Mouse (Mus musculus): ENCODE measurements around the gene Patl2. TPM values are rescaled to one million over a fixed set of nuclear protein-coding genes. Genes with fewer than 3 reads are reported as not detected.

Gene Patl2
- not detected in 2 replicates for total RNA-seq (2014; rRNA removed; ENCODE audit: low replicate concordance)
- polyA plus RNA-seq (2015; fragmentation: Nextera tagmentation; extraction: Ambion mirVana) = 0.04 and 0.05 TPM in 2 replicates

DNA sequence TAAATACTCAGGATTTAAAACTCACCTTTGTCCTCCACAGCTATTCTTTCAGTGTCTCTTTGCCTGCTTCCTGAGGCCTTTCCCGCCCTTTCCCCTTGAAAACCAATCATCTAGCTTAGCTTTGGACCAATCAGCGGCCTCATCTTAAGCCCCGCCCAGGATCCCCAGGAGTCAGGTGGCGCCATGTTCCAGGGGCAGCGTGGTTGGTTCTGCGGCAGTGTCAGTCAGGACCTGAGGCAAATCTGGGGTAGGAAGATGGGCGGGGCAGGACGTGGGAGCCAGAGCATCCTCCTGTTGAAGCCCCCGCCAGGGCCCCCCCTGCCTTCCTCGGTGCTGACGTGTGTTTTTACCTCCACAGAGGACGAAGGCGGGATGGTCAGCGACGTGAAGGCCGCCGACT, at the start of gene Patl2, which contains the start of gene Terb2:
Patl2 (minus strand) TSS at position 84 of the 400 bp plus-strand sequence.
Terb2 (plus strand) TSS at position 167 of the 400 bp plus-strand sequence.
- DNase-seq (ENCODE audit: low spot score) = no peak
- WGBS = 75% methylated on average over 17 of the region's 17 CpGs

DNA sequence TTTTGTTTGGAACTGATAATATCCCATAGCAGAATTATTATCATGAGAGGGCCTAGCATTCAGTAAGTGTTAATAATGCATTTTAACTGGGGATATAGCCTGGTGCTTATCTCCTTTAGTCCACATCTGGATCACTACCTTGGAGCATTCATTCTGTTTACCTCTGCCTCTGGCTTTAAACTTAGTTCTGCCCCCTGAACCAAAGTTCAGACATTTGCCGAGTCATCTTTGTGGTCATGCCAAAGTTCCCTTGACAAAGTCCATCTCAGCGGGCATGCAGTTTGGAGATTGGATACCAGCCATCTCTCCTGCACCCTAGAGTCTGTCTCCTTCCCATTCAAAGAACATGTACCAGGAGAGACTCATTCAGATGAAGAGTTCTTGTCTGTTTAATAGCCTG, 49.4 kb upstream of the Patl2 start:
- Histone ChIP-seq H3K36me3 (replicated peaks; ENCODE audit: control insufficient read depth, insufficient read depth, low read length) (no peaks in the 10 kb centered on the region), H3K27ac (ENCODE audit: low read depth) (no peak overlapping the region; the same call in 1 of the 2 replicates), H3K9ac (replicated peaks; ENCODE audit: low read depth, low read length) (no peak overlapping the region), H3K4me2 (ENCODE audit: low read depth, low read length) (peak overlapping the region; percentile 75), H3K9me3 (replicated peaks; ENCODE audit: control insufficient read depth, low read length) (no peaks in the 10 kb centered on the region), H3K4me3 (ENCODE audit: low read depth, low read length) (peak overlapping the region; percentile 76), H3K4me1 (ENCODE audit: control insufficient read depth, insufficient read depth) (peaks cover 11% of the 10 kb centered on the region; the same call in 1 of the 2 replicates), H3K27me3 (ENCODE audit: control insufficient read depth, insufficient read depth, low read length) (no peaks in the 10 kb centered on the region)
- DNase-seq (ENCODE audit: low spot score) (no peak), ATAC-seq (ENCODE audit: insufficient read depth, low read depth) (no peak)
- TF ChIP-seq CTCF (IDR thresholded peaks at IDR 0.05; ENCODE audit: low read depth) = no peak
- no peak for TF ChIP-seq EP300 (IDR thresholded peaks at IDR 0.05; ENCODE audit: low read depth)
- WGBS = 55% methylated on average over 2 of the region's 2 CpGs

More for the DNA sequence above, at the start of gene Patl2, which contains the start of gene Terb2:
- Histone ChIP-seq H3K4me2 (ENCODE audit: low read depth, low read length) (no peak within 1 kb of the TSS), H3K36me3 (replicated peaks; ENCODE audit: control insufficient read depth, insufficient read depth, low read length) (no peaks in the 10 kb centered on the region), H3K27me3 (ENCODE audit: control insufficient read depth, insufficient read depth, low read length) (no peaks in the 10 kb centered on the region), H3K4me3 (ENCODE audit: low read depth, low read length) (no peak within 1 kb of the TSS), H3K4me1 (ENCODE audit: control insufficient read depth, insufficient read depth) (no peaks in the 10 kb centered on the region), H3K27ac (ENCODE audit: low read depth) (no peak within 1 kb of the TSS), H3K9me3 (replicated peaks; ENCODE audit: control insufficient read depth, low read length) (no peaks in the 10 kb centered on the region), H3K9ac (replicated peaks; ENCODE audit: low read depth, low read length) (no peak within 1 kb of the TSS)
- no peak for ATAC-seq (ENCODE audit: insufficient read depth, low read depth)
- TF ChIP-seq CTCF (IDR thresholded peaks at IDR 0.05; ENCODE audit: low read depth) = no peak
- TF ChIP-seq EP300 (IDR thresholded peaks at IDR 0.05; ENCODE audit: low read depth) = no peak

DNA sequence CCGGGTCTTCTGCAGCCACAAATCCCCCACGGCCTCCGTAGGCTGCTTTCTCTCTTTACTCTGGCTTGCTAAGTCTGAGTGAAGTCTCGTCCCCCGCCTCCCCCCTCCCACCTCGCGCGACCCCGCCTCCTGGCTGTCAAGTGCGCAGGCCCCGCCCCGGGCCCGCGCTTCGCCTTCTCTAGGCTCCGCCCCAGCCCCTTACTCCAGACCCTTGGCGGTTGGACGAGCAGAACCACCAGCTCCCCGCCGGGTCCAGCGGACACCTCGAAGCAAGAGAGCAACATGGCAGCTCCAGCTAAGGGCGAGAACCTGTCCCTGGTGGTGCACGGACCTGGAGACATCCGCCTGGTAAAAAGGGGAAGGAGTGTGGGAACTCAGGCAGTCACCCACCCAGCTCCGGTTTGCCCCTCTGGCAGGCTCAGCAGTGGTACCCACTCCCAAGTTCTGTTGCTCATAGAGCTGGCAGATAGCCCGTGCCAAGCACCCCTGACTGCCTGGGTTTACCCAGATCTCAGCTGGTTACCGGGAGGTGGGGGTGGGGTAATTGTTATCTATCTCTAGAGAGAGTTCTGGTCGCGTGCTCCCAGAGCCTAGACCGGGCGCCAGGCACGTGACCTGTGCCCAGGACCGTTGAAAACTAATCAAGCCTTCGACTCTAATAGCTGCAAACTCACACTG, 48.8 kb upstream of the Patl2 start, which contains the start of gene Sord:
Sord (plus strand) TSS at position 139 of the 678 bp plus-strand sequence.
- DNase-seq (ENCODE audit: low spot score) (peak; percentile 89), ATAC-seq (ENCODE audit: insufficient read depth, low read depth) (peak; percentile 92)
- H3K4me2 ChIP-seq (ENCODE audit: low read depth, low read length) = peak within 1 kb of the TSS; percentile 75
- H3K36me3 ChIP-seq (replicated peaks; ENCODE audit: control insufficient read depth, insufficient read depth, low read length) = no peaks in the 10 kb centered on the region
- peak within 1 kb of the TSS; percentile 76 for H3K4me3 ChIP-seq (ENCODE audit: low read depth, low read length)
- H3K27ac ChIP-seq (ENCODE audit: low read depth) = peak within 1 kb of the TSS; percentile 88
- no peaks in the 10 kb centered on the region for H3K27me3 ChIP-seq (ENCODE audit: control insufficient read depth, insufficient read depth, low read length)
- H3K4me1 ChIP-seq (ENCODE audit: control insufficient read depth, insufficient read depth) = peaks cover 11% of the 10 kb centered on the region; the same call in 1 of the 2 replicates
- WGBS = 0% methylated on average over 34 of the region's 35 CpGs
- no peaks in the 10 kb centered on the region for H3K9me3 ChIP-seq (replicated peaks; ENCODE audit: control insufficient read depth, low read length)
- TF ChIP-seq EP300 (IDR thresholded peaks at IDR 0.05; ENCODE audit: low read depth) = no peak
- TF ChIP-seq CTCF (IDR thresholded peaks at IDR 0.05; ENCODE audit: low read depth) = no peak
- peak within 1 kb of the TSS; percentile 80 for H3K9ac ChIP-seq (replicated peaks; ENCODE audit: low read depth, low read length)

DNA sequence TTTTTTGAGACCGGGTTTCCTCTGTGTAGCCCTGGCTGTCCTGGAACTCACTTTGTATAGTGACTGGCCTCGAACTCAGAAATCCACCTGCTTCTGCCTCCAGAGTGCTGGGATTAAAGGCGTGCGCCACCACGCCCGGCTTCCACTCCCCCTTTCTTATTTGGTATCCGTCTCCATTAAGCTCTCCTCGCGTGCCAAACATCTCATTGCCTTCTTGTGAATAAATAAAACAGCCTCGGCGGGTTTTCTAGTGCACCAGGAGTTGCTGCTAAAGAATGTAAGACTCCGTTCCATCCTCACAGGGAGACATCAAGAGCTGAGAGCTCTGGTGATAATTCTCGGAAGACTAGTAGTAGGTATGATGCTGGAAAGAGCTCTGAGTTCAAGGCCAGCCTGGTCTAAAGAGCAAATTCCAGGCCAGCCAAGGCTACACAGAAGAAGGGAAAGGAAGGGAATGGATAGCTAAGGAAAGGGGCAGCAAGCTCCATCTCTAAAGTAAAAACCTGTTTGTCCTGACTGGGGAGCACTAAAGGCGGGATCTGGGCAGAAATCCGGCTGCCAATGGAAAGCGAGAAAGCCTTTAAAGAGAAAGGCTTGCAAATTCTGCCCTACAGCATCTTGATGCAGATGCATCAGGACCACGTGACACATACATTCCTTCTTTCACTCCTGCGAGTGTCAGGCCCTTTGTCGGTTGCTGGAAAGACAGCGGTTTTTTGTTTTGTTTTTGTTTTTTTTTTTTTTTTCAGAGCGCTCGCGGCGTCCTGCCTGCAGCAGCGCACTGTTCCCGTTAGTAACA, 48.0 kb upstream of the Patl2 start:
- TF ChIP-seq EP300 (IDR thresholded peaks at IDR 0.05; ENCODE audit: low read depth) = no peak
- no peak for TF ChIP-seq CTCF (IDR thresholded peaks at IDR 0.05; ENCODE audit: low read depth)
- Histone ChIP-seq H3K27me3 (ENCODE audit: control insufficient read depth, insufficient read depth, low read length) (no peaks in the 10 kb centered on the region), H3K27ac (ENCODE audit: low read depth) (peak overlapping the region; percentile 88), H3K4me1 (ENCODE audit: control insufficient read depth, insufficient read depth) (peaks cover 11% of the 10 kb centered on the region; the same call in 1 of the 2 replicates), H3K4me2 (ENCODE audit: low read depth, low read length) (peak overlapping the region; percentile 75), H3K36me3 (replicated peaks; ENCODE audit: control insufficient read depth, insufficient read depth, low read length) (no peaks in the 10 kb centered on the region), H3K9me3 (replicated peaks; ENCODE audit: control insufficient read depth, low read length) (no peaks in the 10 kb centered on the region), H3K4me3 (ENCODE audit: low read depth, low read length) (peak overlapping the region; percentile 76), H3K9ac (replicated peaks; ENCODE audit: low read depth, low read length) (peak overlapping the region; percentile 80)
- DNase-seq (ENCODE audit: low spot score) = peak; percentile 28
- 4% methylated on average over 26 of the region's 26 CpGs for WGBS
- peak; percentile 7; the same call in 1 of the 2 replicates for ATAC-seq (ENCODE audit: insufficient read depth, low read depth)

DNA sequence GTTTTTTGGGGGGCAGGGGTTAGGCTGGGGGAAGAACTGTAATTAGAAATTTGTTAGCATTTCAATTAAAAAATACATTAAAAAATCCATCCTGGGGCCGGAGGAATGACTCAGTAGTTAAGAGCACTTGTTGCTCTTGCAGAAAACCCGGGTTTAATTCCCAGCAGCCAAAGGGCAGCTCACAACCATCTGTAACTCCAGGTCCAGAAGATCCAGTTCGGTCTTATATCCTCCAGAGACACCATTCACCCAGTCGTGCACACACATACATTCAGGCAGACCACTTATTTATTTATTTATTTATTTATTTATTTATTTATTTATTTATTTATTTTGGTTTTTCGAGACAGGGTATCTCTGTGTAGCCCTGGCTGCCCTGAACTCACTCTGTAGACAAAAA, 47.4 kb upstream of the Patl2 start:
- H3K4me2 ChIP-seq (ENCODE audit: low read depth, low read length) = no peak overlapping the region
- H3K27ac ChIP-seq (ENCODE audit: low read depth) = no peak overlapping the region
- 52% methylated on average over 5 of the region's 5 CpGs for WGBS
- no peaks in the 10 kb centered on the region for H3K27me3 ChIP-seq (ENCODE audit: control insufficient read depth, insufficient read depth, low read length)
- no peaks in the 10 kb centered on the region for H3K36me3 ChIP-seq (replicated peaks; ENCODE audit: control insufficient read depth, insufficient read depth, low read length)
- no peak overlapping the region for H3K9ac ChIP-seq (replicated peaks; ENCODE audit: low read depth, low read length)
- no peaks in the 10 kb centered on the region for H3K9me3 ChIP-seq (replicated peaks; ENCODE audit: control insufficient read depth, low read length)
- H3K4me3 ChIP-seq (ENCODE audit: low read depth, low read length) = no peak overlapping the region
- DNase-seq (ENCODE audit: low spot score) = no peak
- TF ChIP-seq EP300 (IDR thresholded peaks at IDR 0.05; ENCODE audit: low read depth) = no peak
- peaks cover 11% of the 10 kb centered on the region; the same call in 1 of the 2 replicates for H3K4me1 ChIP-seq (ENCODE audit: control insufficient read depth, insufficient read depth)
- no peak for ATAC-seq (ENCODE audit: insufficient read depth, low read depth)

Measured in heart, postnatal 0 days (tissue).